Mouse (Mus musculus): ENCODE data around the gene Atp1a4.

GRCm38 (mm10) chr1:172200871-172201447 is 57.3 kb downstream of the Atp1a4 start:
- TF ChIP-seq POLR2A (IDR thresholded peaks at IDR 0.05; ENCODE audit: extremely low read depth, insufficient read depth, low read length) = no peak
- TF ChIP-seq CTCF (IDR thresholded peaks at IDR 0.05; ENCODE audit: low read depth, low read length) = no peak
